Mouse (Mus musculus) embryonic facial prominence, embryonic 15.5 days (tissue): ENCODE measurements around the gene Mob1b. TPM values are rescaled to one million over a fixed set of nuclear protein-coding genes. Genes with fewer than 3 reads are reported as not detected.
A peak's percentile ranks its signal among the peaks of the same experiment; 100 is the strongest.
"Not testable (repeated sequence)": the region's sequence is repeated elsewhere in the genome, so short reads cannot be mapped to it uniquely, and the experiment has no call there.

Experiments
- ATAC-seq: fragments of 200-750 bp; cut with Nextera tagmentation; 2 replicates; pipeline ENCODE4 v1.8.0; 2017; ENCODE audit warnings: low read depth, moderate TSS enrichment; ENCODE audit not compliant: insufficient number of reproducible peaks, low FRiP score, low TSS enrichment
- H3K27ac ChIP-seq: fragments of 300-500 bp; sonication (generic); replicated peaks from 2 replicates; pipeline ENCODE4 v1.5.1; 2015; ENCODE audit warnings: mild to moderate bottlenecking, inconsistent platforms
- H3K27me3 ChIP-seq: fragments of 300-500 bp; sonication (generic); 2 replicates; pipeline ENCODE4 v1.6.1; 2015; ENCODE audit warnings: inconsistent platforms
- H3K36me3 ChIP-seq: fragments of 300-500 bp; sonication (generic); 2 replicates; pipeline ENCODE4 v1.6.1; 2015; ENCODE audit warnings: mild to moderate bottlenecking, inconsistent platforms
- H3K4me1 ChIP-seq: fragments of 300-500 bp; sonication (generic); 2 replicates; pipeline ENCODE4 v1.6.1; 2015; ENCODE audit warnings: inconsistent platforms
- H3K4me2 ChIP-seq: fragments of 300-500 bp; sonication (generic); replicated peaks from 2 replicates; pipeline ENCODE4 v1.6.1; 2015; ENCODE audit warnings: mild to moderate bottlenecking, inconsistent platforms
- H3K4me3 ChIP-seq: fragments of 300-500 bp; sonication (generic); replicated peaks from 2 replicates; pipeline ENCODE4 v1.5.1; 2015; ENCODE audit warnings: mild to moderate bottlenecking, inconsistent platforms
- H3K9ac ChIP-seq: fragments of 300-500 bp; sonication (generic); 2 replicates; pipeline ENCODE4 v1.6.1; 2015; ENCODE audit warnings: inconsistent platforms
- H3K9me3 ChIP-seq: fragments of 300-500 bp; sonication (generic); replicated peaks from 2 replicates; pipeline ENCODE4 v1.6.1; 2016; ENCODE audit warnings: inconsistent platforms
- WGBS: fragments of 180-500 bp; shearing (Covaris S2); methylation state at CpG from one replicate; pipeline ENCODE4 v1.1.7; 2015; 5-methylcytosine and 5-hydroxymethylcytosine counted together
- polyA plus RNA-seq: library from polyadenylated mRNA; unstranded; fragments of >200 nt; fragmentation: Nextera tagmentation; extraction: Ambion mirVana; gene quantifications from 2 replicates; pipeline ENCODE4 v1.2.1, GENCODE M21; 2015

The Mob1b gene
- polyA plus RNA-seq, 1 experiment from 2014 or later = 10.8 TPM

GRCm38 (mm10) chr5:88711128-88711527 lies 9.5 kb upstream of the Mob1b start:
- Histone ChIP-seq H3K4me3 (no peak overlapping the region), H3K27ac (0 out of 2 replicates have a peak overlapping the region, but pooled peaks have one; percentile 3), H3K4me1 (0 out of 2 replicates have a peak, but pooled peaks cover 3% of the 10 kb centered on the region), H3K36me3 (no peaks in the 10 kb centered on the region), H3K27me3 (no peaks in the 10 kb centered on the region), H3K9ac (no peak overlapping the region), H3K9me3 (no peaks in the 10 kb centered on the region), H3K4me2 (no peak overlapping the region)
- peak; percentile 78 for ATAC-seq

- WGBS = 26% methylated on average over 10 of the region's 10 CpGs
- Histone ChIP-seq H3K9ac (no peak overlapping the region), H3K4me3 (no peak overlapping the region), H3K27me3 (no peaks in the 10 kb centered on the region), H3K36me3 (no peaks in the 10 kb centered on the region), H3K4me2 (0 out of 2 replicates have a peak overlapping the region, but pooled peaks have one; percentile 2), H3K27ac (no peak overlapping the region), H3K9me3 (no peaks in the 10 kb centered on the region), H3K4me1 (0 out of 2 replicates have a peak, but pooled peaks cover 3% of the 10 kb centered on the region)
- ATAC-seq = 0 out of 2 replicates have a peak, but pooled peaks have one; percentile 18
Observed at GRCm38 (mm10) chr5:88711618-88712224, 8.9 kb upstream of the Mob1b start.

- no peak overlapping the region for H3K4me2 ChIP-seq
- no peaks in the 10 kb centered on the region for H3K27me3 ChIP-seq
- no peaks in the 10 kb centered on the region for H3K36me3 ChIP-seq
- no peak for ATAC-seq
- 0 out of 2 replicates have a peak, but pooled peaks cover 3% of the 10 kb centered on the region for H3K4me1 ChIP-seq
- no peaks in the 10 kb centered on the region for H3K9me3 ChIP-seq
- no peak overlapping the region for H3K4me3 ChIP-seq
- 67% methylated on average over 6 of the region's 6 CpGs for WGBS
- H3K27ac ChIP-seq = no peak overlapping the region
- H3K9ac ChIP-seq = no peak overlapping the region
Observed at GRCm38 (mm10) chr5:88712328-88712727, 8.3 kb upstream of the Mob1b start.

GRCm38 (mm10) chr5:88716983-88717382 lies 3.7 kb upstream of the Mob1b start:
- peaks cover 9% of the 10 kb centered on the region for H3K4me1 ChIP-seq
- 76% methylated on average over 2 of the region's 2 CpGs for WGBS
- H3K27ac ChIP-seq = no peak overlapping the region
- no peak for ATAC-seq
- H3K36me3 ChIP-seq = no peaks in the 10 kb centered on the region
- H3K4me3 ChIP-seq = no peak overlapping the region
- no peaks in the 10 kb centered on the region for H3K9me3 ChIP-seq
- no peaks in the 10 kb centered on the region for H3K27me3 ChIP-seq
- no peak overlapping the region for H3K4me2 ChIP-seq
- no peak overlapping the region for H3K9ac ChIP-seq

- H3K27me3 ChIP-seq = no peaks in the 10 kb centered on the region
- ATAC-seq = peak; percentile 58; the same call in 1 of the 2 replicates
Observed at GRCm38 (mm10) chr5:88721003-88721475, 384 bp downstream of the Mob1b start.

GRCm38 (mm10) chr5:88721565-88722212 lies 1.0 kb downstream of the Mob1b start:
- WGBS = 1% methylated on average over 31 of the region's 31 CpGs
- Histone ChIP-seq H3K9ac (peak overlapping the region; percentile 98), H3K27me3 (no peaks in the 10 kb centered on the region), H3K4me2 (peak overlapping the region; percentile 89), H3K9me3 (no peaks in the 10 kb centered on the region), H3K4me1 (peaks cover 20% of the 10 kb centered on the region), H3K36me3 (no peaks in the 10 kb centered on the region), H3K4me3 (peak overlapping the region; percentile 99), H3K27ac (peak overlapping the region; percentile 94; the same call in 1 of the 2 replicates)
- ATAC-seq = no peak; the same call in 1 of the 2 replicates

More at GRCm38 (mm10) chr5:88721003-88721475, 384 bp downstream of the Mob1b start:
- Histone ChIP-seq H3K9me3 (no peaks in the 10 kb centered on the region), H3K4me3 (peak overlapping the region; percentile 99), H3K9ac (peak overlapping the region; percentile 98), H3K27ac (peak overlapping the region; percentile 94), H3K4me2 (peak overlapping the region; percentile 89), H3K36me3 (no peaks in the 10 kb centered on the region), H3K4me1 (peaks cover 20% of the 10 kb centered on the region)
- 0% methylated on average over 35 of the region's 38 CpGs for WGBS

GRCm38 (mm10) chr5:88722213-88722600 lies 1.6 kb downstream of the Mob1b start:
- peak overlapping the region; percentile 89 for H3K4me2 ChIP-seq
- H3K4me3 ChIP-seq = peak overlapping the region; percentile 99
- 24% methylated on average over 4 of the region's 4 CpGs for WGBS
- H3K4me1 ChIP-seq = peaks cover 20% of the 10 kb centered on the region
- H3K9ac ChIP-seq = peak overlapping the region; percentile 98; the same call in 1 of the 2 replicates
- no peaks in the 10 kb centered on the region for H3K9me3 ChIP-seq
- no peak for ATAC-seq
- H3K27me3 ChIP-seq = no peaks in the 10 kb centered on the region
- no peaks in the 10 kb centered on the region for H3K36me3 ChIP-seq
- no peak overlapping the region for H3K27ac ChIP-seq

- no peak for ATAC-seq
- no peak overlapping the region for H3K27ac ChIP-seq
- H3K4me1 ChIP-seq = peaks cover 20% of the 10 kb centered on the region
- H3K36me3 ChIP-seq = no peaks in the 10 kb centered on the region
- no peak overlapping the region for H3K4me3 ChIP-seq
- no peaks in the 10 kb centered on the region for H3K27me3 ChIP-seq
- WGBS = 30% methylated on average over 3 of the region's 3 CpGs
- H3K9ac ChIP-seq = no peak overlapping the region
- H3K9me3 ChIP-seq = no peaks in the 10 kb centered on the region
- H3K4me2 ChIP-seq = no peak overlapping the region
Observed at GRCm38 (mm10) chr5:88724030-88724429, 3.4 kb downstream of the Mob1b start.

- H3K4me2 ChIP-seq = no peak overlapping the region
- WGBS = 80% methylated on average over 3 of the region's 3 CpGs
- no peaks in the 10 kb centered on the region for H3K36me3 ChIP-seq
- H3K27ac ChIP-seq = no peak overlapping the region
- no peaks in the 10 kb centered on the region for H3K27me3 ChIP-seq
- H3K4me3 ChIP-seq = no peak overlapping the region
- no peaks in the 10 kb centered on the region for H3K9me3 ChIP-seq
- H3K4me1 ChIP-seq = peaks cover 4% of the 10 kb centered on the region
- no peak overlapping the region for H3K9ac ChIP-seq
- ATAC-seq = no peak
Observed at GRCm38 (mm10) chr5:88727593-88728144, 7.0 kb downstream of the Mob1b start.

GRCm38 (mm10) chr5:88734786-88735185 lies 14.1 kb downstream of the Mob1b start:
- 94% methylated on average over 2 of the region's 2 CpGs for WGBS
- no peak for ATAC-seq

GRCm38 (mm10) chr5:88741065-88741464 lies 20.4 kb downstream of the Mob1b start:
- not testable (repeated sequence) for ATAC-seq, H3K4me2 ChIP-seq, H3K9me3 ChIP-seq, H3K4me1 ChIP-seq, H3K36me3 ChIP-seq, H3K9ac ChIP-seq, H3K27me3 ChIP-seq, H3K27ac ChIP-seq, H3K4me3 ChIP-seq
- 100% methylated on average over 1 of the region's 1 CpGs for WGBS

More at GRCm38 (mm10) chr5:88734786-88735185, 14.1 kb downstream of the Mob1b start:
- Histone ChIP-seq H3K4me3 (no peak overlapping the region), H3K9ac (no peak overlapping the region), H3K9me3 (no peaks in the 10 kb centered on the region), H3K4me1 (no peaks in the 10 kb centered on the region), H3K27ac (no peak overlapping the region), H3K27me3 (no peaks in the 10 kb centered on the region), H3K4me2 (no peak overlapping the region), H3K36me3 (no peaks in the 10 kb centered on the region)
